Mouse (Mus musculus) liver, embryonic 14.5 days (tissue): Measurements from ENCODE around the gene Meox1. TPM values are rescaled to one million over a fixed set of nuclear protein-coding genes. Genes with fewer than 3 reads are reported as not detected.

Source experiments
- ATAC-seq: fragments of 200-750 bp; cut with Nextera tagmentation; 2 replicates; pipeline ENCODE4 v1.8.0; 2017; ENCODE audit warnings: moderate number of reproducible peaks, mild to moderate bottlenecking, moderate library complexity; ENCODE audit not compliant: insufficient read depth
- DNase-seq, 3 experiments: peaks; one replicate each; pipeline ENCODE4 v3.0.0-alpha.2; 2012 to 2013; ENCODE audit warnings: low read depth in 3 of 3, low spot score in 3 of 3
- H3K27ac ChIP-seq: fragments of 300-500 bp; sonication (generic); 2 replicates; pipeline ENCODE4 v1.5.1; 2014; ENCODE audit warnings: moderate library complexity, mild to moderate bottlenecking, control low read depth, inconsistent platforms
- H3K27me3 ChIP-seq: fragments of 300-500 bp; sonication (generic); 2 replicates; pipeline ENCODE4 v1.6.1; 2014; ENCODE audit warnings: mild to moderate bottlenecking, low read length, moderate library complexity; ENCODE audit not compliant: control insufficient read depth, insufficient read depth
- H3K36me3 ChIP-seq: fragments of 300-500 bp; sonication (generic); replicated peaks from 2 replicates; pipeline ENCODE4 v1.6.1; 2014; ENCODE audit warnings: low read depth; ENCODE audit not compliant: control insufficient read depth, insufficient read depth
- H3K4me1 ChIP-seq, 2 experiments: fragments of 200-500 bp in 1 of 2; fragments of 300-500 bp in 1 of 2; sonication (generic) in 1 of 2; replicated peaks; 2 replicates each; pipeline ENCODE4 v1.6.1; 2012 to 2014; ENCODE audit warnings: antibody characterized with exemption in 1 of 2, inconsistent platforms in 1 of 2, low read length in 1 of 2; ENCODE audit not compliant: control insufficient read depth in 2 of 2, insufficient read depth in 2 of 2
- H3K4me2 ChIP-seq: fragments of 300-500 bp; sonication (generic); 2 replicates; pipeline ENCODE4 v1.6.1; 2014; ENCODE audit warnings: low read depth, mild to moderate bottlenecking, control low read depth, moderate library complexity
- H3K4me3 ChIP-seq, 2 experiments: fragments of 200-500 bp in 1 of 2; fragments of 300-500 bp in 1 of 2; sonication (generic) in 1 of 2; 2 replicates each; pipeline ENCODE4 v1.5.1; 2012 to 2014; ENCODE audit warnings: low read depth in 2 of 2, low read length in 2 of 2, mild to moderate bottlenecking in 2 of 2, control low read depth in 1 of 2, inconsistent platforms in 1 of 2, moderate library complexity in 1 of 2; ENCODE audit not compliant: insufficient read depth in 1 of 2
- H3K9ac ChIP-seq: fragments of 300-500 bp; sonication (generic); replicated peaks from 2 replicates; pipeline ENCODE4 v1.6.1; 2014; ENCODE audit warnings: mild to moderate bottlenecking, control low read depth, moderate library complexity
- H3K9me3 ChIP-seq: fragments of 300-500 bp; sonication (generic); 2 replicates; pipeline ENCODE4 v1.6.1; 2016; ENCODE audit warnings: low read length, mixed read lengths; ENCODE audit not compliant: control insufficient read depth
- CTCF ChIP-seq: IDR thresholded peaks from 2 replicates; pipeline ENCODE4 v1.5.1; 2016; ENCODE audit warnings: antibody characterized with exemption, low read depth, control low read depth
- EP300 ChIP-seq: IDR thresholded peaks from 2 replicates; pipeline ENCODE4 v1.6.1; 2016; ENCODE audit warnings: antibody characterized with exemption, low read depth
- WGBS: fragments of 180-500 bp; shearing (Covaris S2); extraction: QIAGEN DNeasy Blood & Tissue Kit; methylation state at CpG from one replicate; pipeline ENCODE4 v1.1.7; 2014; ENCODE audit not compliant: insufficient replicate concordance; 5-methylcytosine and 5-hydroxymethylcytosine counted together
- polyA plus RNA-seq, 2 experiments: library from polyadenylated mRNA; depleted of rRNA in 1 of 2; stranded (reverse) in 1 of 2; unstranded in 1 of 2; fragments of >200 nt; fragmentation: Nextera tagmentation in 1 of 2; extraction: Ambion mirVana in 1 of 2; gene quantifications; 2 replicates each; pipeline versions ENCODE4 v1.2.1 to v1.2.3; 2012 to 2014

Meox1 gene
- polyA plus RNA-seq (2012; rRNA removed) (0.28 TPM in 2 replicates), polyA plus RNA-seq (2014; fragmentation: Nextera tagmentation; extraction: Ambion mirVana) (0.28 and 0.36 TPM in 2 replicates)

- Histone ChIP-seq H3K4me3 (no peak within 1 kb of the TSS), H3K27me3 (peaks cover 25% of the 10 kb centered on the region), H3K9me3 (no peaks in the 10 kb centered on the region), H3K9ac (no peak within 1 kb of the TSS), H3K4me2 (no peak within 1 kb of the TSS), H3K4me1 (no peaks in the 10 kb centered on the region), H3K36me3 (no peaks in the 10 kb centered on the region), H3K27ac (no peak within 1 kb of the TSS)
- WGBS, result 28% methylated on average over 11 of the region's 11 CpGs
- DNase-seq (no peak), ATAC-seq (no peak)
- no peak for TF ChIP-seq CTCF
- TF ChIP-seq EP300, result no peak
Measured at GRCm38 (mm10) chr11:101894204-101894603, at the start of gene Meox1. Gene Meox1 (minus strand): TSS chr11:101894374.

- Histone ChIP-seq H3K9ac (no peak overlapping the region), H3K9me3 (no peaks in the 10 kb centered on the region), H3K4me2 (no peak overlapping the region), H3K27ac (no peak overlapping the region), H3K4me1 (no peaks in the 10 kb centered on the region), H3K36me3 (no peaks in the 10 kb centered on the region), H3K4me3 (no peak overlapping the region), H3K27me3 (peaks cover 2% of the 10 kb centered on the region; the same call in 1 of the 2 replicates)
- ATAC-seq (no peak), DNase-seq (no peak)
- 26% methylated on average over 3 of the region's 3 CpGs for WGBS
- TF ChIP-seq EP300 (no peak), CTCF (no peak)
Measured at GRCm38 (mm10) chr11:101943055-101943454, 48.9 kb upstream of the Meox1 start.

GRCm38 (mm10) chr11:101937108-101937507 lies 42.9 kb upstream of the Meox1 start:
- no peak for ATAC-seq
- Histone ChIP-seq H3K4me3 (peak overlapping the region; percentile 34 to 45; a peak in 3 of 4 replicates), H3K9me3 (no peaks in the 10 kb centered on the region), H3K27ac (no peak overlapping the region), H3K4me1 (no peaks in the 10 kb centered on the region; a peak in 2 of 4 replicates), H3K27me3 (peaks cover 17% of the 10 kb centered on the region), H3K36me3 (no peaks in the 10 kb centered on the region), H3K9ac (no peak overlapping the region), H3K4me2 (peak overlapping the region; percentile 58)
- TF ChIP-seq EP300 (no peak), CTCF (no peak)
- WGBS, result under 1% methylated on average over 32 of the region's 32 CpGs
- no peak for DNase-seq

GRCm38 (mm10) chr11:101936421-101936820 lies 42.2 kb upstream of the Meox1 start:
- no peaks in the 10 kb centered on the region for H3K36me3 ChIP-seq
- no peaks in the 10 kb centered on the region; a peak in 2 of 4 replicates for H3K4me1 ChIP-seq
- no peak for DNase-seq
- 0 out of 4 replicates have a peak overlapping the region, but pooled peaks of 1 of the 2 experiments have one; percentile 45 for H3K4me3 ChIP-seq
- peak overlapping the region; percentile 15 for H3K4me2 ChIP-seq
- no peak for TF ChIP-seq CTCF
- no peak for TF ChIP-seq EP300
- no peak for ATAC-seq
- H3K9ac ChIP-seq, result no peak overlapping the region
- H3K27me3 ChIP-seq, result peaks cover 17% of the 10 kb centered on the region
- H3K27ac ChIP-seq, result no peak overlapping the region
- no peaks in the 10 kb centered on the region for H3K9me3 ChIP-seq
- WGBS, result 29% methylated on average over 7 of the region's 7 CpGs

- no peak overlapping the region for H3K27ac ChIP-seq
- no peak for ATAC-seq
- no peak overlapping the region for H3K4me3 ChIP-seq
- DNase-seq, result no peak
- H3K9ac ChIP-seq, result no peak overlapping the region
- no peaks in the 10 kb centered on the region; a peak in 2 of 4 replicates for H3K4me1 ChIP-seq
- TF ChIP-seq EP300, result no peak
- no peak for TF ChIP-seq CTCF
- H3K4me2 ChIP-seq, result no peak overlapping the region
- H3K36me3 ChIP-seq, result no peaks in the 10 kb centered on the region
- no peaks in the 10 kb centered on the region for H3K9me3 ChIP-seq
- peaks cover 17% of the 10 kb centered on the region for H3K27me3 ChIP-seq
- WGBS, result 67% methylated on average over 3 of the region's 3 CpGs
Measured at GRCm38 (mm10) chr11:101935743-101936142, 41.6 kb upstream of the Meox1 start.
